1 mouse cellular context compared by ENCODE assay signal in the genomic region with DNA sequence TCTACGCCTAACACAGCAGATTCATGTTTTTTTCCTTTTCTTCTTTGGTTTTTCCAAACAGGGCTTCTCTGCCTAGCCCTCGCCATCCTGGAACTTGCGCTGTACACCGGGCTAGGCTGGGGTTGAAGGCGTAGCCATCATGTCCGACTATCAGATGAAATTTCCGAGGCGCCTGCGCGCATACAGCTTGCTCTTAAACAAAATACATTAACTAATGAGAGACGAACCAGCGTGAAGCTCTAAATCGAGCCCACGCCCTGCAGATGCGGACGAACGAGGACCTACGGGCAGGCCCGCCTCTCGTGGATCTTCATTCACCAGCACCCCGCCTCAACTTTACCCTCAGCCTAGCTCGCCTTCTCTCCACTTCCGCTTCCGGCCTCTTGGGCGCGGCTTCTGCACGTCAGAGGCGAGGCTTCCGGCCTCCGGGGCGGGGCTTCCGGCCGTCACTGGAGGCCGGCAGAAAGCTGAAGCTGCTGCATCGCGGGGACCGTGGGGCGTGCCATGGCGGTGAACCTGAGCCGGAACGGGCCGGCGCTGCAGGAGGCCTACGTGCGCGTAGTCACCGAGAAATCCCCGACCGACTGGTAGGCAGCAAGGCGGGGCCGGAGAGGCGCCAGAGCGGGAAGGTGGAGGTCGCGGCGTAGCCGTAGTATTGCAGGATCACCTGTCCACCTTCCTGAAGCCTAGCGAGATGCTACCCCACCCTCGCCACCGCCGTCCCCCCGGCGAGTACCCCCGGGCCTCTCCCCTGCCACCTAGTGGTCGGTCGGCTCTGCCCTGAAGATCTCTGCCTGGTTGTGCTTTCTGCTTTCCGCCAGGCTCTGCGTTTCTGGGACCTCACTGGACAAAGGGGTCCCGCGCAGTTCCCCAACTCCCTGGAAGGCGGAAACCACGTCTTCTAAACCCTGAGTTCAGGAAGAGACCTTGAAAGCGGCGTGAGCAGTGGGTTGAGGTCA.
A peak's percentile ranks its signal among the peaks of the same experiment; 100 is the strongest.
TF ChIP-seq lines count a peak whose summit lies in the region.

Gene Dbnl, plus strand, starts transcription at position 433 of the 959 bp plus-strand sequence.

TF ChIP-seq in myocyte, 11 proteins besides CTCF, POLR2A, EP300 and RAD21 (continued from another document):
- TF ChIP-seq MAX (IDR thresholded peaks at IDR 0.05; ENCODE audit: low read depth) (no peak), MYOG (IDR thresholded peaks at IDR 0.05; ENCODE audit: control insufficient read depth in 1 of 3, insufficient read depth in 1 of 3, insufficient read length in 2 of 3, low read depth in 2 of 3) (peak in 1 of 3 experiments; percentile 12), CEBPB (IDR thresholded peaks at IDR 0.05; ENCODE audit: insufficient read depth, poor library complexity, severe bottlenecking) (no peak), SRF (IDR thresholded peaks at IDR 0.05; ENCODE audit: control insufficient read depth, insufficient read length, low read depth) (peak; percentile 49)
